Mouse (Mus musculus) right cerebral cortex, postnatal 36 days (tissue): ENCODE results near the gene Prdm4.

Experiments used
- DNase-seq, 2 experiments: peaks; one replicate each; pipeline ENCODE4 v3.0.0; 2022; ENCODE audit warnings: low spot score in 2 of 2, mixed read lengths in 1 of 2

Prdm4 gene

GRCm38 (mm10) chr10:85871698-85872478 is 45.1 kb downstream of the Prdm4 start:
- peak; percentile 86 to 87 for DNase-seq

- no peak for DNase-seq
Measured at GRCm38 (mm10) chr10:85846105-85846862, 70.7 kb downstream of the Prdm4 start.
